Mouse (Mus musculus) left cerebral cortex, adult 2 months (tissue): ENCODE results near the gene Dgkd. TPM values are rescaled to one million over a fixed set of nuclear protein-coding genes. Genes with fewer than 3 reads are reported as not detected.

ENCODE experiments used
- DNase-seq, 2 experiments: peaks; one replicate each; pipeline ENCODE4 v3.0.0; 2021 to 2022; ENCODE audit warnings: low spot score in 2 of 2, mixed read lengths in 1 of 2; ENCODE audit errors: extremely low spot score in 1 of 2
- H3K27ac ChIP-seq: fragments of 200-600 bp; 2 replicates; pipeline ENCODE4 v1.8.1; 2022
- H3K4me3 ChIP-seq: fragments of 200-600 bp; 2 replicates; pipeline ENCODE4 v1.8.1; 2022
- CTCF ChIP-seq: fragments of 200-600 bp; IDR thresholded peaks from 2 replicates; pipeline ENCODE4 v1.8.1; 2022; ENCODE audit warnings: antibody characterized with exemption, mild to moderate bottlenecking, moderate library complexity
- intact Hi-C: fragments of 180-260 bp; cut with DNase I; formaldehyde crosslinking; loops from one replicate; pipeline ENCODE4 v1.15.1; 2025
- total RNA-seq, 2 experiments: library from RNA; stranded (reverse); gene quantifications; 2 replicates each; pipeline ENCODE4 v1.2.3; 2021

Dgkd gene
- total RNA-seq, 2 experiments from 2014 or later, result 95.3 to 106 TPM

- intact Hi-C loops, result no loop called here
- no peak for DNase-seq
- H3K27ac ChIP-seq, result no peak overlapping the region
- TF ChIP-seq CTCF, result no peak
- H3K4me3 ChIP-seq, result no peak overlapping the region
Observed at GRCm38 (mm10) chr1:87959532-87959931, 106.4 kb downstream of the Dgkd start.

- TF ChIP-seq CTCF, result no peak
- intact Hi-C loops, result no loop called here
- Histone ChIP-seq H3K4me3 (no peak overlapping the region), H3K27ac (no peak overlapping the region)
- no peak for DNase-seq
Observed at GRCm38 (mm10) chr1:87959998-87960431, 106.9 kb downstream of the Dgkd start.

GRCm38 (mm10) chr1:87960752-87961151 is 107.7 kb downstream of the Dgkd start:
- intact Hi-C loops, result no loop called here
- no peak overlapping the region for H3K27ac ChIP-seq
- H3K4me3 ChIP-seq, result no peak overlapping the region
- no peak for TF ChIP-seq CTCF
- no peak for DNase-seq

GRCm38 (mm10) chr1:87961459-87962167 is 108.5 kb downstream of the Dgkd start:
- DNase-seq, result no peak
- H3K4me3 ChIP-seq, result no peak overlapping the region
- intact Hi-C loops, result no loop called here
- H3K27ac ChIP-seq, result no peak overlapping the region
- TF ChIP-seq CTCF, result no peak

GRCm38 (mm10) chr1:87970381-87970780 is 117.3 kb downstream of the Dgkd start:
- no peak for TF ChIP-seq CTCF
- intact Hi-C loops, result no loop called here
- Histone ChIP-seq H3K27ac (no peak overlapping the region), H3K4me3 (no peak overlapping the region)
- no peak for DNase-seq

GRCm38 (mm10) chr1:87982291-87982690 is 129.2 kb downstream of the Dgkd start:
- intact Hi-C loops, result no loop called here
- Histone ChIP-seq H3K27ac (no peak overlapping the region), H3K4me3 (no peak overlapping the region)
- TF ChIP-seq CTCF, result no peak
- DNase-seq, result no peak

GRCm38 (mm10) chr1:87992716-87993115 is 139.6 kb downstream of the Dgkd start:
- no peak for DNase-seq
- intact Hi-C loops, result no loop called here
- H3K27ac ChIP-seq, result no peak overlapping the region
- no peak for TF ChIP-seq CTCF
- no peak overlapping the region for H3K4me3 ChIP-seq

Other genes with a start within 250 kb of the Dgkd start
- gene Inpp5d, start 233.0 kb upstream of the Dgkd start, total RNA-seq, result 10 to 100 TPM; 16.7 to 20.1 TPM
- gene Atg16l1, start 97.4 kb upstream of the Dgkd start, total RNA-seq, result 10 to 100 TPM; 69.1 to 69.5 TPM
- 1 to 10 TPM; 2.2 to 3.3 TPM for gene Sag, start 49.6 kb upstream of the Dgkd start, total RNA-seq
- gene Usp40, start 155.3 kb downstream of the Dgkd start, total RNA-seq, result 10 to 100 TPM; 24.2 to 25.4 TPM
- gene Ugt1a10, start 202.1 kb downstream of the Dgkd start, total RNA-seq, result not detected
- not detected for gene Ugt1a9, start 217.5 kb downstream of the Dgkd start, total RNA-seq
- gene Ugt1a8, start 234.5 kb downstream of the Dgkd start, total RNA-seq, result not detected
- gene Ugt1a7c, start 241.8 kb downstream of the Dgkd start, total RNA-seq, result under 1 TPM; 0.54 to 0.82 TPM
- gene Ugt1a6b, start 250.0 kb downstream of the Dgkd start, total RNA-seq, result not detected